Mouse (Mus musculus) midbrain, embryonic 16.5 days (tissue): ENCODE data around the gene Zfp568. TPM values are rescaled to one million over a fixed set of nuclear protein-coding genes. Genes with fewer than 3 reads are reported as not detected.

Experiments used
- ATAC-seq: fragments of 200-750 bp; cut with Nextera tagmentation; 2 replicates; pipeline ENCODE4 v1.8.0; 2017; ENCODE audit warnings: moderate TSS enrichment
- H3K27ac ChIP-seq: fragments of 300-500 bp; sonication (generic); 2 replicates; pipeline ENCODE4 v1.5.1; 2014; ENCODE audit warnings: mild to moderate bottlenecking, low read length, mixed read lengths
- H3K27me3 ChIP-seq: fragments of 300-500 bp; sonication (generic); 2 replicates; pipeline ENCODE4 v1.6.1; 2014; ENCODE audit warnings: low read depth, low read length, mixed read lengths; ENCODE audit not compliant: control insufficient read depth, insufficient read depth
- H3K36me3 ChIP-seq: fragments of 300-500 bp; sonication (generic); 2 replicates; pipeline ENCODE4 v1.6.1; 2014; ENCODE audit warnings: mild to moderate bottlenecking, low read length, moderate library complexity, mixed read lengths; ENCODE audit not compliant: control insufficient read depth, insufficient read depth
- H3K4me1 ChIP-seq: fragments of 300-500 bp; sonication (generic); 2 replicates; pipeline ENCODE4 v1.6.1; 2014; ENCODE audit warnings: mild to moderate bottlenecking, low read length, mixed read lengths; ENCODE audit not compliant: control insufficient read depth, insufficient read depth
- H3K4me2 ChIP-seq: fragments of 300-500 bp; sonication (generic); 2 replicates; pipeline ENCODE4 v1.6.1; 2014; ENCODE audit warnings: mild to moderate bottlenecking, low read length, mixed read lengths
- H3K4me3 ChIP-seq: fragments of 300-500 bp; sonication (generic); 2 replicates; pipeline ENCODE4 v1.5.1; 2014; ENCODE audit warnings: low read depth, mild to moderate bottlenecking, low read length, moderate library complexity, mixed read lengths
- H3K9ac ChIP-seq: fragments of 300-500 bp; sonication (generic); 2 replicates; pipeline ENCODE4 v1.6.1; 2014; ENCODE audit warnings: low read depth, low read length, mixed read lengths
- H3K9me3 ChIP-seq: fragments of 300-500 bp; sonication (generic); replicated peaks from 2 replicates; pipeline ENCODE4 v1.6.1; 2014; ENCODE audit warnings: mild to moderate bottlenecking, low read length, mixed read lengths; ENCODE audit not compliant: control insufficient read depth, poor library complexity, severe bottlenecking
- WGBS: fragments of 180-500 bp; shearing (Covaris S2); extraction: QIAGEN DNeasy Blood & Tissue Kit; methylation state at CpG from one replicate; pipeline ENCODE4 v1.1.7; 2014; 5-methylcytosine and 5-hydroxymethylcytosine counted together
- polyA plus RNA-seq: library from polyadenylated mRNA; unstranded; fragments of >200 nt; fragmentation: Nextera tagmentation; extraction: Ambion mirVana; gene quantifications from 2 replicates; pipeline ENCODE4 v1.2.1, GENCODE M21; 2015

Gene Zfp568
- polyA plus RNA-seq, 1 experiment from 2014 or later = 3.4 TPM

- no peaks in the 10 kb centered on the region for H3K36me3 ChIP-seq
- no peak for ATAC-seq
- H3K9me3 ChIP-seq = no peaks in the 10 kb centered on the region
- WGBS = 76% methylated on average over 4 of the region's 4 CpGs
- H3K4me2 ChIP-seq = peak overlapping the region; percentile 78
- H3K27me3 ChIP-seq = no peaks in the 10 kb centered on the region
- no peak overlapping the region for H3K27ac ChIP-seq
- peaks cover 17% of the 10 kb centered on the region for H3K4me1 ChIP-seq
- no peak overlapping the region for H3K4me3 ChIP-seq
- no peak overlapping the region for H3K9ac ChIP-seq
These were observed 1.4 kb upstream of the Zfp568 start for GRCm38 (mm10) chr7:29982341-29982740.

GRCm38 (mm10) chr7:29982931-29983330 is 824 bp upstream of the Zfp568 start:
- H3K27me3 ChIP-seq = no peaks in the 10 kb centered on the region
- 21% methylated on average over 6 of the region's 6 CpGs for whole genome bisulfite sequencing
- peaks cover under 1% of the 10 kb centered on the region; the same call in 1 of the 2 replicates for H3K36me3 ChIP-seq
- H3K4me1 ChIP-seq = peaks cover 17% of the 10 kb centered on the region
- peak overlapping the region; percentile 78 for H3K4me2 ChIP-seq
- H3K27ac ChIP-seq = peak overlapping the region; percentile 89
- ATAC-seq = peak; percentile 19; the same call in 1 of the 2 replicates
- H3K9ac ChIP-seq = peak overlapping the region; percentile 88
- peak overlapping the region; percentile 94 for H3K4me3 ChIP-seq
- H3K9me3 ChIP-seq = no peaks in the 10 kb centered on the region

- H3K9me3 ChIP-seq = no peaks in the 10 kb centered on the region
- WGBS = 1% methylated on average over 8 of the region's 8 CpGs
- peak overlapping the region; percentile 78 for H3K4me2 ChIP-seq
- no peaks in the 10 kb centered on the region for H3K27me3 ChIP-seq
- H3K36me3 ChIP-seq = peaks cover 3% of the 10 kb centered on the region; the same call in 1 of the 2 replicates
- H3K9ac ChIP-seq = peak overlapping the region; percentile 88
- no peak; the same call in 1 of the 2 replicates for ATAC-seq
- H3K27ac ChIP-seq = peak overlapping the region; percentile 89
- H3K4me3 ChIP-seq = peak overlapping the region; percentile 94
- peaks cover 17% of the 10 kb centered on the region for H3K4me1 ChIP-seq
These were observed 440 bp upstream of the Zfp568 start for GRCm38 (mm10) chr7:29983340-29983689.

- Histone ChIP-seq H3K9ac (no peak overlapping the region), H3K27me3 (no peaks in the 10 kb centered on the region), H3K4me1 (peaks cover 17% of the 10 kb centered on the region), H3K27ac (no peak overlapping the region), H3K4me2 (no peak overlapping the region), H3K4me3 (no peak overlapping the region), H3K9me3 (no peaks in the 10 kb centered on the region), H3K36me3 (peaks cover 12% of the 10 kb centered on the region)
- no peak for ATAC-seq
- 91% methylated on average over 8 of the region's 8 CpGs for whole genome bisulfite sequencing
These were observed 2.3 kb downstream of the Zfp568 start for GRCm38 (mm10) chr7:29986101-29986500.

GRCm38 (mm10) chr7:29987551-29987950 is 3.8 kb downstream of the Zfp568 start:
- no peaks in the 10 kb centered on the region for H3K27me3 ChIP-seq
- peaks cover 15% of the 10 kb centered on the region for H3K4me1 ChIP-seq
- H3K9me3 ChIP-seq = no peaks in the 10 kb centered on the region
- no peak for ATAC-seq
- no peak overlapping the region for H3K4me2 ChIP-seq
- no peak overlapping the region for H3K4me3 ChIP-seq
- H3K27ac ChIP-seq = no peak overlapping the region
- H3K9ac ChIP-seq = no peak overlapping the region
- peaks cover 14% of the 10 kb centered on the region for H3K36me3 ChIP-seq
- 93% methylated on average over 5 of the region's 5 CpGs for WGBS

- Histone ChIP-seq H3K4me2 (no peak overlapping the region), H3K36me3 (peaks cover 17% of the 10 kb centered on the region), H3K9me3 (no peaks in the 10 kb centered on the region), H3K9ac (no peak overlapping the region), H3K27ac (no peak overlapping the region), H3K4me1 (peaks cover 9% of the 10 kb centered on the region), H3K27me3 (no peaks in the 10 kb centered on the region), H3K4me3 (no peak overlapping the region)
- WGBS = 89% methylated on average over 11 of the region's 11 CpGs
- no peak for ATAC-seq
These were observed 5.3 kb downstream of the Zfp568 start for GRCm38 (mm10) chr7:29989031-29989430.

GRCm38 (mm10) chr7:29992698-29993097 is 8.9 kb downstream of the Zfp568 start:
- peaks cover 21% of the 10 kb centered on the region for H3K36me3 ChIP-seq
- H3K4me1 ChIP-seq = no peaks in the 10 kb centered on the region
- no peak overlapping the region for H3K4me2 ChIP-seq
- no peak overlapping the region for H3K27ac ChIP-seq
- H3K9ac ChIP-seq = no peak overlapping the region
- no peak for ATAC-seq
- 98% methylated on average over 8 of the region's 8 CpGs for WGBS
- H3K4me3 ChIP-seq = no peak overlapping the region
- no peaks in the 10 kb centered on the region for H3K9me3 ChIP-seq
- no peaks in the 10 kb centered on the region for H3K27me3 ChIP-seq

- Histone ChIP-seq H3K4me2 (no peak overlapping the region), H3K36me3 (peaks cover 24% of the 10 kb centered on the region), H3K4me1 (no peaks in the 10 kb centered on the region), H3K9me3 (no peaks in the 10 kb centered on the region), H3K9ac (no peak overlapping the region), H3K4me3 (no peak overlapping the region), H3K27ac (no peak overlapping the region), H3K27me3 (no peaks in the 10 kb centered on the region)
- ATAC-seq = no peak
- 98% methylated on average over 9 of the region's 9 CpGs for WGBS
These were observed 9.6 kb downstream of the Zfp568 start for GRCm38 (mm10) chr7:29993340-29993739.

GRCm38 (mm10) chr7:29995134-29995533 is 11.4 kb downstream of the Zfp568 start:
- no peak overlapping the region for H3K4me3 ChIP-seq
- WGBS = 98% methylated on average over 8 of the region's 8 CpGs

More at GRCm38 (mm10) chr7:29995134-29995533, 11.4 kb downstream of the Zfp568 start:
- Histone ChIP-seq H3K27me3 (no peaks in the 10 kb centered on the region), H3K9ac (no peak overlapping the region), H3K4me1 (no peaks in the 10 kb centered on the region), H3K9me3 (no peaks in the 10 kb centered on the region), H3K4me2 (no peak overlapping the region), H3K27ac (no peak overlapping the region), H3K36me3 (peaks cover 30% of the 10 kb centered on the region)
- ATAC-seq = no peak
